Mouse (Mus musculus): ENCODE data around the gene Slc35e3. TPM values are rescaled to one million over a fixed set of nuclear protein-coding genes. Genes with fewer than 3 reads are reported as not detected.
A peak's percentile ranks its signal among the peaks of the same experiment; 100 is the strongest.
"Not testable (repeated sequence)": the region's sequence is repeated elsewhere in the genome, so short reads cannot be mapped to it uniquely, and the experiment has no call there.

Gene Slc35e3
- polyA plus RNA-seq, 1 experiment from 2014 or later, result 19.5 TPM

- no peaks in the 10 kb centered on the region for H3K27me3 ChIP-seq (ENCODE audit: low read depth, poor library complexity, severe bottlenecking)
- H3K27ac ChIP-seq (replicated peaks), result no peak overlapping the region
- H3K4me3 ChIP-seq, result no peak overlapping the region
- no peak for DNase-seq (ENCODE audit: low spot score)
- no peaks in the 10 kb centered on the region for H3K36me3 ChIP-seq
- no peaks in the 10 kb centered on the region for H3K9me3 ChIP-seq (replicated peaks)
- WGBS, result 88% methylated on average over 9 of the region's 9 CpGs
- no peaks in the 10 kb centered on the region for H3K4me1 ChIP-seq
Measured at GRCm38 (mm10) chr10:117727518-117728110, 18.6 kb downstream of the Slc35e3 start.

DNA sequence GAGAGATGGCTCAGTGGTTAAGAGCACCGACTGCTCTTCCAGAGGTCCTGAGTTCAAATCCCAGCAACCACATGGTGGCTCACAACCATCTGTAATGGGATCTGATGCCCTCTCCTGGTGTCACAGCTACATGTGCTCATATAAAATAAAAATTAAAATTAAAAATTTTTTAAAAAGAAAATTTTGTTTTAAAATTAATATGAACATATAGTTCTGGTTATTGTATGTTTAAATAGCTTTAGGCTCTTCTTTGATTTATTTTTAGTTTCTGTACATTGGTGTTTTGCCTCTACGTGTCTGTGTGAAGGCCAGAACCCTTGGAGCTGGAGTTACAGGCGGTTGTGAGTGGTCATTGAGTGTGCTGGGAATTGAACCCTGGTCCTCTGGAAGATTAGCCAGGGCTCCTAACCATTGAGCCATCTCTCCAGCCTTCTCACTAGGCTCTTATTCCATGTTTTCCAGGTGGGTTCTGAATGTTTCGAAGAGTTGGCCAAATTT, 19.2 kb downstream of the Slc35e3 start:
- no peaks in the 10 kb centered on the region for H3K27me3 ChIP-seq (ENCODE audit: low read depth, poor library complexity, severe bottlenecking)
- no peaks in the 10 kb centered on the region for H3K4me1 ChIP-seq
- no peaks in the 10 kb centered on the region for H3K36me3 ChIP-seq
- H3K27ac ChIP-seq (replicated peaks), result no peak overlapping the region
- no peak for DNase-seq (ENCODE audit: low spot score)
- no peaks in the 10 kb centered on the region for H3K9me3 ChIP-seq (replicated peaks)
- H3K4me3 ChIP-seq, result no peak overlapping the region
- WGBS, result 96% methylated on average over 4 of the region's 4 CpGs

DNA sequence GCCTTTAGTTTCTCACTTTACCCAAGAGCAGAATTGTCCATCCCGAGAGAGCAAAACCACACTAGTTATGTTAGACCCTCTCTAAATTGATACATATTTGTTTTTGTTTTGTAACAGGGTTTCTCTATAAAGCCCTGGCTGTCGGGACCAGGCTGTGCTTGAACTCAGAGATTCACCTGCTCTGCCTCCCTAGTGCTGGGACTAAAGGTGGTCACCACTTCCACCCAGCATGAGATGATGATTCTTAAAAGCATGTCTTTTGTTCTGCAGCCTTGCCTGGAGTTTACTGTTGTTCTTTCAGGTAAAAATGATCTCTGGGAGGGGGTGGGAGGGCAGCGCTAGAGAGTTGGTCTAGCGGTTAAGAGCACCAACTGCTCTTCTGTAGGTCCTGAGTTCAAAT, 19.8 kb downstream of the Slc35e3 start:
- no peak for DNase-seq (ENCODE audit: low spot score)
- no peaks in the 10 kb centered on the region for H3K27me3 ChIP-seq (ENCODE audit: low read depth, poor library complexity, severe bottlenecking)
- no peaks in the 10 kb centered on the region for H3K9me3 ChIP-seq (replicated peaks)
- WGBS, result 92% methylated on average over 4 of the region's 4 CpGs
- no peak overlapping the region for H3K27ac ChIP-seq (replicated peaks)
- H3K36me3 ChIP-seq, result no peaks in the 10 kb centered on the region
- no peaks in the 10 kb centered on the region for H3K4me1 ChIP-seq
- no peak overlapping the region for H3K4me3 ChIP-seq

- Histone ChIP-seq H3K9me3 (replicated peaks) (no peaks in the 10 kb centered on the region), H3K4me3 (no peak overlapping the region), H3K36me3 (no peaks in the 10 kb centered on the region), H3K27ac (replicated peaks) (no peak overlapping the region), H3K4me1 (no peaks in the 10 kb centered on the region), H3K27me3 (ENCODE audit: low read depth, poor library complexity, severe bottlenecking) (no peaks in the 10 kb centered on the region)
- 81% methylated on average over 7 of the region's 7 CpGs for WGBS
- no peak for DNase-seq (ENCODE audit: low spot score)
Measured at GRCm38 (mm10) chr10:117725671-117726070, 20.5 kb downstream of the Slc35e3 start.

DNA sequence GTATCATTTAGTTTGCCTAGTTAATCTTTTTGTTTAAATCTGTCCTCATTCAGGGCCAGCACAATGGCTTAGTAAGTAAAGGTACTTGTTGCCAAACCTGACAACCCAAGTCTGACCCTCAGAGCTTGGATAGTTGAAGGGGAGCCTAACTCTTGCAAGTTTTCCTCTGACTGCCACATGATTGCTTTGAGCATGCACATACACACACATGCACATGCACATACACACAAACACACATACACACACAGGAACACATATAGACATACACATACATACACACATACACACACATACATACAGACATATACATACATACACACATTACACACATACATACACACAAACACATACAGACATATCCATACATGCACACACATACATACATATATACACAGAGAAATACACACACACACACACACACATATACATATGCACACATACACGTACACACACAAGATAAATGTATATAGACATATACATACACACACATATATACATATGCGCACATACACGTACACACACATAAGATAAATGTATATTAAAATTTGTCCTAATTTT, 21.3 kb downstream of the Slc35e3 start:
- Histone ChIP-seq H3K36me3 (no peaks in the 10 kb centered on the region), H3K27ac (replicated peaks) (no peak overlapping the region), H3K4me3 (no peak overlapping the region), H3K9me3 (replicated peaks) (no peaks in the 10 kb centered on the region), H3K4me1 (no peaks in the 10 kb centered on the region), H3K27me3 (ENCODE audit: low read depth, poor library complexity, severe bottlenecking) (no peaks in the 10 kb centered on the region)
- DNase-seq (ENCODE audit: low spot score), result no peak
- WGBS, result 93% methylated on average over 3 of the region's 3 CpGs

GRCm38 (mm10) chr10:117724136-117724718, 21.9 kb downstream of the Slc35e3 start:
- Histone ChIP-seq H3K36me3 (no peaks in the 10 kb centered on the region), H3K9me3 (replicated peaks) (no peaks in the 10 kb centered on the region), H3K4me3 (no peak overlapping the region), H3K27ac (replicated peaks) (no peak overlapping the region), H3K4me1 (no peaks in the 10 kb centered on the region), H3K27me3 (ENCODE audit: low read depth, poor library complexity, severe bottlenecking) (no peaks in the 10 kb centered on the region)
- 87% methylated on average over 5 of the region's 5 CpGs for WGBS
- no peak for DNase-seq (ENCODE audit: low spot score)

GRCm38 (mm10) chr10:117718161-117719119, 27.7 kb downstream of the Slc35e3 start:
- no peak overlapping the region for H3K27ac ChIP-seq (replicated peaks)
- 72% methylated on average over 19 of the region's 19 CpGs for WGBS
- no peak overlapping the region for H3K4me3 ChIP-seq
- peaks cover 13% of the 10 kb centered on the region for H3K4me1 ChIP-seq
- H3K36me3 ChIP-seq, result no peaks in the 10 kb centered on the region
- no peaks in the 10 kb centered on the region for H3K27me3 ChIP-seq (ENCODE audit: low read depth, poor library complexity, severe bottlenecking)
- H3K9me3 ChIP-seq (replicated peaks), result no peaks in the 10 kb centered on the region
- no peak for DNase-seq (ENCODE audit: low spot score)

- Histone ChIP-seq H3K27me3 (ENCODE audit: low read depth, poor library complexity, severe bottlenecking) (no peaks in the 10 kb centered on the region), H3K36me3 (no peaks in the 10 kb centered on the region), H3K4me1 (peaks cover 13% of the 10 kb centered on the region), H3K4me3 (no peak overlapping the region), H3K9me3 (replicated peaks) (no peaks in the 10 kb centered on the region), H3K27ac (replicated peaks) (0 out of 2 replicates have a peak overlapping the region, but pooled peaks have one; percentile 33)
- DNase-seq (ENCODE audit: low spot score), result peak; percentile 39
- 17% methylated on average over 4 of the region's 4 CpGs for WGBS
Measured at GRCm38 (mm10) chr10:117717583-117717982, 28.6 kb downstream of the Slc35e3 start.

- H3K4me1 ChIP-seq, result peaks cover 13% of the 10 kb centered on the region
- no peak overlapping the region for H3K27ac ChIP-seq (replicated peaks)
- H3K9me3 ChIP-seq (replicated peaks), result no peaks in the 10 kb centered on the region
- no peak overlapping the region for H3K4me3 ChIP-seq
- DNase-seq (ENCODE audit: low spot score), result no peak
- WGBS, result 89% methylated on average over 3 of the region's 3 CpGs
- no peaks in the 10 kb centered on the region for H3K27me3 ChIP-seq (ENCODE audit: low read depth, poor library complexity, severe bottlenecking)
- no peaks in the 10 kb centered on the region for H3K36me3 ChIP-seq
Measured at GRCm38 (mm10) chr10:117716686-117717085, 29.5 kb downstream of the Slc35e3 start.

DNA sequence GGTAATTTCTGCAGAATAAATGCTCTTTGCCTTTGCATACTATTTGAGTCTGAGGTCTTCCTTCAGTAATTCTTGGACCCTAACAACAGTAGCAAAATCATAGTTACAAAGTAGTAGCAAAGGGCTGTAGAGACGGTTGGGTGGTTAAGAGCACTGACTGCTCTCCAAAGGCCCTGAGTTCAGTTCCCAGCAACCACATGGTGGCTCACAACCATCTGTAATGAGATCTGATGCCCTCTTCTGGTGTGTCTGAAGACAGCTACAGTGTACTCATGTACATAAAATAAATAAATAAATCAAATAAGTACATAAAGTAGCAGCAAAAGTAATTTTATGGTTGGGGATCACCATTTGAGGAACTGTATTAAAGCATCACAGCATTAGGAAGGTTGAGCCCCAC, 30.5 kb downstream of the Slc35e3 start:
- not testable (repeated sequence) for H3K36me3 ChIP-seq; H3K9me3 ChIP-seq (replicated peaks); H3K27ac ChIP-seq (replicated peaks); DNase-seq (ENCODE audit: low spot score); H3K4me3 ChIP-seq; H3K27me3 ChIP-seq (ENCODE audit: low read depth, poor library complexity, severe bottlenecking)
- peaks cover 20% of the 10 kb centered on the region for H3K4me1 ChIP-seq
- 90% methylated on average over 1 of the region's 1 CpGs for WGBS

- H3K9me3 ChIP-seq (replicated peaks), result no peaks in the 10 kb centered on the region
- H3K27me3 ChIP-seq (ENCODE audit: low read depth, poor library complexity, severe bottlenecking), result no peaks in the 10 kb centered on the region
- DNase-seq (ENCODE audit: low spot score), result no peak
- no peak overlapping the region for H3K27ac ChIP-seq (replicated peaks)
- H3K4me1 ChIP-seq, result peaks cover 20% of the 10 kb centered on the region
- H3K4me3 ChIP-seq, result no peak overlapping the region
- 77% methylated on average over 4 of the region's 4 CpGs for WGBS
- no peaks in the 10 kb centered on the region for H3K36me3 ChIP-seq
Measured at GRCm38 (mm10) chr10:117714928-117715500, 31.2 kb downstream of the Slc35e3 start.

DNA sequence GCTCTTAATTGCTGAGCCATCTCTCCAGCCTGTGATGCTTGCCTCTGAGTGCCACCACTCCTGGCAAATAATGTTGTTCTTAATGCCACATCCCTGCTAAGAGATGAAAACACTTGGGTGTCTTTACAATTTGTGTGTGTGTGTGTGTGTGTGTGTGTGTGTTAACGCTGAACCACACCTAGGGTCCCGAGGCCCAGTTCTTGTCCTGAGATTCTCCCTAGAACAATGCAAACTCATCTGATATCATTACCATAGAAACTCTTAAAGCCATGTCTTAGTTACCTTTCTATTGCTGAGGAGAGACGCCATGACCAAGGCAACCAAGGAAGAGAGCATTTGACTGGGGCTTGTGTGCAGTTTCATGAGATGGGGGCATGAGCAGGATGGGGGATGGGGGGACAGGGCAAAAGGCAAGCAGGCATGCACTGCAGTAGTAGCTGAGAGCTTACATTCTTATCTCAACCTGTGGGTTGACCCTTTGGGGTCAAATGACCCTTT, 32.1 kb downstream of the Slc35e3 start:
- 95% methylated on average over 3 of the region's 3 CpGs for WGBS

More for the DNA sequence above, 32.1 kb downstream of the Slc35e3 start:
- Histone ChIP-seq H3K4me3 (no peak overlapping the region), H3K4me1 (peaks cover 26% of the 10 kb centered on the region), H3K27ac (replicated peaks) (no peak overlapping the region), H3K9me3 (replicated peaks) (no peaks in the 10 kb centered on the region), H3K36me3 (peaks cover 1% of the 10 kb centered on the region), H3K27me3 (ENCODE audit: low read depth, poor library complexity, severe bottlenecking) (no peaks in the 10 kb centered on the region)
- no peak for DNase-seq (ENCODE audit: low spot score)

Data from midbrain, embryonic 10.5 days (tissue).